Mouse (Mus musculus) layer of hippocampus, adult 11-12 months (tissue): ENCODE results near the gene Wwox.

Experiments
- DNase-seq: peaks from one replicate; pipeline ENCODE4 v3.0.0; 2022; ENCODE audit warnings: low spot score

Gene Wwox

GRCm38 (mm10) chr8:114541132-114541531 is 101.7 kb downstream of the Wwox start:
- peak; percentile 36 for DNase-seq

- DNase-seq: no peak
These were observed 108.9 kb downstream of the Wwox start for GRCm38 (mm10) chr8:114548360-114548759.

- DNase-seq: no peak
These were observed 109.4 kb downstream of the Wwox start for GRCm38 (mm10) chr8:114548837-114549236.

GRCm38 (mm10) chr8:114550029-114550428 is 110.6 kb downstream of the Wwox start:
- DNase-seq: no peak

- no peak for DNase-seq
These were observed 113.2 kb downstream of the Wwox start for GRCm38 (mm10) chr8:114552606-114553005.

- DNase-seq: no peak
These were observed 115.5 kb downstream of the Wwox start for GRCm38 (mm10) chr8:114554966-114555365.

GRCm38 (mm10) chr8:114555491-114556202 is 116.2 kb downstream of the Wwox start:
- no peak for DNase-seq

GRCm38 (mm10) chr8:114561191-114561590 is 121.7 kb downstream of the Wwox start:
- DNase-seq: no peak

- no peak for DNase-seq
These were observed 123.0 kb downstream of the Wwox start for GRCm38 (mm10) chr8:114562486-114562885.

- no peak for DNase-seq
These were observed 123.9 kb downstream of the Wwox start for GRCm38 (mm10) chr8:114563361-114563760.

- no peak for DNase-seq
These were observed 124.6 kb downstream of the Wwox start for GRCm38 (mm10) chr8:114564036-114564435.

GRCm38 (mm10) chr8:114568531-114569166 is 129.2 kb downstream of the Wwox start:
- no peak for DNase-seq

- no peak for DNase-seq
These were observed 133.7 kb downstream of the Wwox start for GRCm38 (mm10) chr8:114573014-114573746.

- no peak for DNase-seq
These were observed 134.3 kb downstream of the Wwox start for GRCm38 (mm10) chr8:114573747-114574093.

- no peak for DNase-seq
These were observed 139.8 kb downstream of the Wwox start for GRCm38 (mm10) chr8:114579292-114579691.

- DNase-seq: no peak
These were observed 141.2 kb downstream of the Wwox start for GRCm38 (mm10) chr8:114580684-114581083.

GRCm38 (mm10) chr8:114590336-114590867 is 150.9 kb downstream of the Wwox start:
- no peak for DNase-seq

- peak; percentile 73 for DNase-seq
These were observed 152.1 kb downstream of the Wwox start for GRCm38 (mm10) chr8:114591296-114592280.

GRCm38 (mm10) chr8:114593424-114594157 is 154.1 kb downstream of the Wwox start:
- DNase-seq: no peak

- DNase-seq: no peak
These were observed 155.4 kb downstream of the Wwox start for GRCm38 (mm10) chr8:114594811-114595210.

GRCm38 (mm10) chr8:114599555-114599954 is 160.1 kb downstream of the Wwox start:
- DNase-seq: no peak
